Mouse (Mus musculus) kidney, adult 8-10 months (tissue): ENCODE data around the gene Amigo2.

Experiments
- DNase-seq, 2 experiments: peaks; one replicate each; pipeline ENCODE4 v3.0.0; 2022

Gene Amigo2

GRCm38 (mm10) chr15:97266236-97266845 lies 19.3 kb upstream of the Amigo2 start:
- DNase-seq = no peak

DNA sequence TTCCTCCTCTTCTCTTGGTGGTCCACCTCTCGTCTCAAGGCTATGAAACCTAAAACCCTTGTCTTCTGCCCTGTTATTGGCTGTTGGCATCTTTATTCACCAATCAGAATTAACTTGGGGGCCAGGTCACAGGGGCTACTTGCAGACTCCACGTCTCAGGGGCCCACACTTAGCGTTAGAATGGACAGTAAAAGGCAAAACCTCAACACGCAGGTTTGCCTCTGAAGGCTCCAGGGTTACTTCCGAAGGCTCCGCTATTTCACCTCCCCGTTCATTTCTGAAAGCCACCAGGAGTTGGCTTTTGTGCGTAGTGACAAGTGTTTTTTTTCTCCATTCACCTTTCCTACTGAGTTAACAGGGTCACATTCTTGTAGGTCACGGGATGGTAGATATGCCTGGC lies 15.2 kb upstream of the Amigo2 start:
- no peak for DNase-seq

- no peak for DNase-seq
Measured at GRCm38 (mm10) chr15:97259968-97260597, 13.0 kb upstream of the Amigo2 start.

GRCm38 (mm10) chr15:97259300-97259699 lies 12.2 kb upstream of the Amigo2 start:
- no peak for DNase-seq

DNA sequence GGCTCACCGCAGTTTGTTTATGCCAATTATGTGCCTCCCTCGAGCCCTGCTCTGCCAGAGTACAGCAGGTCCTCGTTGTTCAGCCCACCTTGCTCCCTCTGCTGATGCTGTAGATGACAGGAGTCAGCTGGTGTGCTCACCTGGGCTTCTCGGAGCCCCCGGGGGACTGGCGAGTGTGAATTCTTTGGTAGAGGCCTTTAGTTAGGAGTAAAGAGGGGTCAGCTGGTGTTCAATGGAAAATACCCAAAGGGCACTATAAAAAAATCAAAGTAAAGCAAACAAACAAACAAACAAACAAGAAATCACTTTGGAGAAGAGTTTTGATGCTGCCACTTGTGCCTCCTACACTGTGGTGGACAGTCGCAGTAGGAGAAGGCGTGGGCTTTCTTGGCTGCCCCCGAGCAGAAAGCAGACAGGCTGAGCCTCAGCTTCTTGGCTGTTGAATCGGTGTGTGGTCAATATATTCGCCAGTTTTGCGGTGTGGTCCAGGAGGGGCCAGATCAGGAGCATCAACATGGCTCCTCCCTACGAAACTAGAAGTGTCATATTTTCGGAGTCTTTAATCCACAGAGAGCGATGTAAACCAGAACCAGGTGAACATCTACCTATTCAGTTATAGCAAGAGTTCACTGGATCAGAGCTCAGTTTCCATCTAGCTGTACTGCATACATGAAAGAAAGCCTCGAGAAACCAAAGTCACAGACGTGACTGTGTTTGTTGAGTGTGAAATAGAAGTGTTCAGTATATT lies 11.6 kb upstream of the Amigo2 start:
- no peak for DNase-seq

DNA sequence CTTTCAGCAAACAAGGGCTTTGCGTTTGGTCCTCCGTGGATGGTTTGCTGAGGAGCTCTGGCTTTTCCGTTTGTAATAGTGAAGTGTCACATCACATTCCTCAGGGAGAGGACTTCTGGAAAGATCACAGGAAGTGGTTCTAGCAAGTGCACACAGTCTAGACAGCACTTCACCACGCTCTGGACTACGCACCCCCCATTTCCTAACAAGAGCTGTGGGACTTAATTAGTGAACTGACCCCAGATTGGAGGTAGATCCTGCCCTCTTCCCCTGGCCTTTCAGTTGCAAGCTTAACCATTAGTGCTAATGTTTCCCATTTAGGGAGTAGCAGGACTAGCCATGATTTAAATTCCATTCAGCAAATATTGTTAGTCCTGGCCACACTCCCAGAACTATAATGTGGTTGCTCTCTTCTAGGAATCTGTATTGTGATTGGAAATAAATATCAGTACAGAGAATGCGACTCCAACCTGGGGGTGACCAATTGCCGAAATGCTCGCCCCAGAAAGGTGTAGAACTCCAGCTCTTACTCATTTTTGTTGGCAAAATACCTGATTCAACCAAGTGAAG lies 10.2 kb upstream of the Amigo2 start:
- no peak for DNase-seq

GRCm38 (mm10) chr15:97256411-97256810 lies 9.3 kb upstream of the Amigo2 start:
- DNase-seq = no peak

DNA sequence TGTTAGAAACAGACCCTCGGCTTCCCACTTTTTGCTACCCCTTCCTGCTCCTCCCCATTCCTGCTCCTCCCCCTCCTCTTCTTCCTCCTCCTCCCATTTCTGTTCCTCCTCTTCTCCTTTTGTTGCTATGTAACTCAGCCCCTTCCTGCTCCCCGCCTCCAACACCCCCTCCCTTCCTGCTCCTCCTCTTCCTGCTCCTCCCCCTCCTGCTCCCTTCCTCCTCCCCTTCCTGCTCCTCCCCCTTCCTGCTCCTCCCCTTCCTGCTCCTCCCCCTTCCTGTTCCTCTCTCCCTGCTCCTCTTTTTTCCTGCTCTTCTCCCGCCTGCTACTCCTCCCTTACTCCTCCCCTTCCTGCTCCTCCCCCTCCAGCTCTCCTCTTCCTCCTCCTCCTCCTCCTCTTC lies 8.7 kb upstream of the Amigo2 start:
- DNase-seq = no peak

DNA sequence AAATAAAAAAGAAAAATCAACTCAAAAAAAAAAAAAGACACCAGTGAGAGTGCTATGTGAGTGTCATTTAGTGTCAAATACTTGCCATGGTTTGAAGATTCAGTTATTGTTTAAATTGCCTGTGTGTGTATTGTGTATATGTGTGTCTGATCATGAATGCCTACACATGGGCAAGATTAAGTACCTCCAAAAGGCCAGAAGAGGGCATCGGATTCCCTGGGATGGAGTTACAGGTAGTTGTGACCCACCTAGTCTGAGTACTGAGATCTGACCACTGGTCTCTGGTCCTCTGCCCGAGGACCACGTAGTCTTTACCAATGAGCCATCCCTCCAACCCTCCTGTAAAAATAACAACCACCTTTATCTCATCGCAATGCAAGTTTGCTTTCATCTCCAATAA lies 7.3 kb upstream of the Amigo2 start:
- no peak for DNase-seq

- no peak for DNase-seq
Measured at GRCm38 (mm10) chr15:97252493-97253034, 5.5 kb upstream of the Amigo2 start.

GRCm38 (mm10) chr15:97249322-97249721 lies 2.2 kb upstream of the Amigo2 start:
- DNase-seq = no peak

- DNase-seq = peak; percentile 26 to 29
Measured at GRCm38 (mm10) chr15:97248296-97248695, 1.2 kb upstream of the Amigo2 start.

DNA sequence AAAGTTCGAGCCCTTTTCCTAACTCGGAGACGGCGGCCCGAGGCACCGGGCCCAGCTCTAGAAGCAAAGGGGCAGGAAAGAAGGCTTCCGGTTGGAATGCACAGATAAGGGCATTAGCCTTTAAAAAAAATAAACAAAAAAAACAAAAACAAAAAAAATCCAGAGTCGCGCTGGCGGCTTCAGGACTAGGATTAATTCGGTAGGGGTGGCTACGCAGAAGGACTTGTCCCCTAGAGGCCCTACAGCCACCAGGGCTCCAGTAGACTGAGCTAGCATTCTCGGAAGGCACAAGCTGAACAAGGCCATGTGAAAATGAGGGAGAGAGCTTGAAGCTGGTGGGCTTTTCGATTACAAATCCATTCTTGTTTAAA lies 689 bp upstream of the Amigo2 start:
- peak; percentile 9 to 19 for DNase-seq

DNA sequence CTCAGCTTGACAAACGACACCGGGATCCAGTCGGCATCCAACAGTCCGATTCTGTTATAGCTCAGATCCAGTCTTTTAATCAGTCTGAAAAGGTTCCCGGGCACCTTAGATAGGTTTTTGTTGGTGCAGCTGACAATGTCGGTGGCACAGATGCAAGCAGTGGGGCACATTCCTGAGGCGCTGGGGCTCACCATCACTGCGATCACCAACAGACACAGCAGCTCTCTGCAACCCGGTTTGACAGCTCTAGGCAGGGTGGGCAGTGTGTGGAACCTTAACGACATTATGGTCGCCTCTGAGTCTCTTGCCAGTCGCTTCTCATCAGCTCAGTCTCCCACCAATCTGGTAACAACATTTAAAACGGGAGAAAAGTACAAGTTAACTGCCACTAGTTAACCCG lies 831 bp downstream of the Amigo2 start:
- no peak for DNase-seq

- DNase-seq = no peak
Measured at GRCm38 (mm10) chr15:97245392-97245791, 1.7 kb downstream of the Amigo2 start.

GRCm38 (mm10) chr15:97236943-97237342 lies 10.1 kb downstream of the Amigo2 start:
- DNase-seq = no peak

GRCm38 (mm10) chr15:97235183-97235582 lies 11.9 kb downstream of the Amigo2 start:
- DNase-seq = peak in 1 of 2 experiments; percentile 64

DNA sequence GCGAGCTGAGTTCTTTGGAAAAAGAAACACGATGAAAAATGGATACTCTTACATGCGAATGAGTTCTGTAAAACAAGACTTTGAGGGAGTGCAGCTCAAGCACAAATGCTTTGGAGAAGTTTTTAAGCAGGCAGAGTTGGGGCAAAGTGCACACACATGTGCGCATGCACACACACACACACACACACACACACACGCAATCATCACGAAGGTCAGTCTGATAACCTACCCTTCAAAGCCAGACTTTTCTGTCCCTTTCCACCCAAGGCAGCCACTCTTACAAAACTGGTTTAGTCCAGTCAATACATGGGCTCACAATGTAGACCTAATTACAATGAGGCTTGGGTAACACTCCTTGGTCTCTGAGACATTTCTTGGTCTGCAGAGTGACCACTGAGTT lies 13.0 kb downstream of the Amigo2 start:
- no peak for DNase-seq

DNA sequence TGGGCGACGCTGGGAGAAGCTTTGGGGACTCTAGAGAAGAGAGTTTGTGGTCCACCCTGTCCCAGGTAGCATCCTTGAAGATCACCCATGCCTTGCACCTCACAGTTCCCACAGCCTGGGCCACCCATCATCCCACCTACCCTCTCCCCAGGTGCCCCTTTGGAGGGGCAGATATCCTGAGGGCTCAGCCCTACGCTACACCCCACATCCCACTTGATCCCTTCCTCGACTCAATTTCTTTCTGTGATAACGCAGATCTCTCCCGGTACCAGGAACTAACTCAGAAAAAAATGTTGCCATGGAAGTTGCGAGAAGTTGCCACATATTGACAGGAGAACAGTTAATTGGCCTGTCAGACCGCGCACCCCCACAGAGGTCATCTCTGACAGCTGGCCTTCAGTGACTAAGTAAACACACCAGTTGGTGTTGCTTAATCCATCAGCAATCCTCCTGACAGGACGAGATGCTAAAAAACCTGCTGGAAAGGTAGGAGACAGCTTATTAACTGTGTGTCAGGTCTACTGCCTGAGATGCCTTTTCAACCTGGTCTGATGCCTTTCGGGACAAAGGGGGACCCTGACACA lies 17.5 kb downstream of the Amigo2 start:
- DNase-seq = no peak

- DNase-seq = no peak
Measured at GRCm38 (mm10) chr15:97224003-97224402, 23.1 kb downstream of the Amigo2 start.

DNA sequence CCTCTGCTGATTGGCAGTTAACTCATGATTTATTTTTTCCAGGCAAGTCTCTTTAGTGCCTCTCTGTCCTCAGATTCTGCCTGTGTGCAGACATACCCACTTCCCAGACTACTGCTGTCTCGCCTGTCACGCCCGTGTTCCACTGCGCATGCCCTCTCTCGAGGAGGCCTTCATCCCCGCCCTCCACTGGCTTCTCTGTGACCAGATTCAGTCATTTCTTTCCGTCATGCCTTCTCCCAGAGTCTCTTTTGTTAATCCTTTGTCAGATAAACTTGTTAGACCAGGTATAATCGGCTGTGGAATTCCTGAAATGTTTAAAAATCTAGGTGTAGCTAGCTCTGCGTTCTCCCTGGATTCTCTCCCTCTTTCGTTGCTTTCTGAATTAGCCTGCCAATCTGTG lies 23.7 kb downstream of the Amigo2 start:
- DNase-seq = no peak

DNA sequence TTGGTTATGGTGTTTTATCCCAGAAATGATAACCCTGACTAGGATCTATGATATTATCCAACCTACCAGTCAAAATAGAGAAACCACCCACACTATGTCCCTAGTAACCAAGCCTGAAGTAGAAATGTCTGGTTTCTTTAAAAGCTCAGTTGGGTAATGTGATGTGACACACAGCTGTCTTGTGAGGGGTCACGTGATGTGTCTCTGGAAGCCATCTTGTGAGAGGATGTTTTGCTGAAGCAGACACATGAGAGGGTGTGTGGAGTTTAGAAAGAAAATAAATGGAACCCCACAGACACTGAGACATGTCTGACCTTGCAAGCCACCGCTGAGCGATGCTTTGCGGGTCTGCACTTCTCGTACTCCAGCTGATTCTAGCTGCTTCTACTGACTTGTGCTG lies 30.2 kb downstream of the Amigo2 start:
- DNase-seq = no peak
